Mouse (Mus musculus) ES-E14 (cell line): ENCODE measurements around the gene Mamld1. TPM values are rescaled to one million over a fixed set of nuclear protein-coding genes. Genes with fewer than 3 reads are reported as not detected.

Experiments
- DNase-seq: peaks from one replicate; pipeline ENCODE4 v3.0.0-alpha.2; 2013; ENCODE audit warnings: low read depth, low spot score
- H3K27ac ChIP-seq: 2 replicates; pipeline ENCODE4 v1.5.1; 2012; ENCODE audit warnings: low read depth, mild to moderate bottlenecking, low read length, moderate library complexity, mixed read lengths; ENCODE audit not compliant: poor library complexity, insufficient read depth, severe bottlenecking
- H3K36me3 ChIP-seq: 2 replicates; pipeline ENCODE4 v1.6.1; 2012; ENCODE audit warnings: mild to moderate bottlenecking, low read length, moderate library complexity, mixed read lengths; ENCODE audit not compliant: control insufficient read depth, poor library complexity, insufficient read depth, severe bottlenecking
- H3K4me1 ChIP-seq, 2 experiments: fragments of 150-350 bp in 1 of 2; sonication (generic) in 1 of 2; 2 replicates each; pipeline ENCODE4 v1.6.1; 2012; ENCODE audit warnings: low read length in 2 of 2, mild to moderate bottlenecking in 1 of 2, mixed read lengths in 1 of 2; ENCODE audit not compliant: control insufficient read depth in 2 of 2, insufficient read depth in 2 of 2, poor library complexity in 1 of 2
- H3K4me3 ChIP-seq, 2 experiments: fragments of 150-350 bp in 1 of 2; sonication (generic) in 1 of 2; 2 replicates each; pipeline ENCODE4 v1.5.1; 2012; ENCODE audit warnings: low read length in 2 of 2, low read depth in 1 of 2, mild to moderate bottlenecking in 1 of 2, mixed read lengths in 1 of 2; ENCODE audit not compliant: insufficient read depth in 1 of 2, poor library complexity in 1 of 2, severe bottlenecking in 1 of 2
- H3K9ac ChIP-seq: 2 replicates; pipeline ENCODE4 v1.6.1; 2012; ENCODE audit warnings: low read depth, mild to moderate bottlenecking, low read length, mixed read lengths; ENCODE audit not compliant: poor library complexity, insufficient read depth, severe bottlenecking
- H3K9me3 ChIP-seq: fragments of 150-350 bp; sonication (generic); 2 replicates; pipeline ENCODE4 v1.6.1; 2012; ENCODE audit warnings: low read depth, mild to moderate bottlenecking, low read length; ENCODE audit not compliant: control insufficient read depth, insufficient read depth
- CHD2 ChIP-seq: IDR thresholded peaks from 2 replicates; pipeline ENCODE4 v1.6.1; 2014; ENCODE audit warnings: mild to moderate bottlenecking, low read depth, low read length, inconsistent platforms
- HCFC1 ChIP-seq: IDR thresholded peaks from 2 replicates; pipeline ENCODE4 v1.6.1; 2012; ENCODE audit warnings: low read length, inconsistent platforms, borderline replicate concordance; ENCODE audit not compliant: insufficient read depth
- MAFK ChIP-seq: IDR thresholded peaks from 2 replicates; pipeline ENCODE4 v1.6.1; 2014; ENCODE audit warnings: mild to moderate bottlenecking, low read depth, low read length, inconsistent platforms; ENCODE audit not compliant: insufficient read depth
- ZC3H11A ChIP-seq: IDR thresholded peaks from 2 replicates; pipeline ENCODE4 v1.6.1; 2012; ENCODE audit warnings: low read depth, mild to moderate bottlenecking, inconsistent platforms, low read length, borderline replicate concordance
- ZNF384 ChIP-seq: IDR thresholded peaks from 2 replicates; pipeline ENCODE4 v1.6.1; 2012; ENCODE audit warnings: low read depth, low read length, inconsistent platforms
- in situ Hi-C, 2 experiments: fragments of 600-800 bp; cut with MboI; formaldehyde crosslinking; loops; one replicate each; pipeline ENCODE4 v1.15.1; 2025; ENCODE audit warnings: low sequenced_read_pairs in 2 of 2, inconsistent platforms in 1 of 2; ENCODE audit not compliant: unreplicated experiment in 2 of 2
- total RNA-seq: library from RNA; depleted of rRNA; stranded (reverse); fragments of 300-350 nt; gene quantifications from 2 replicates; pipeline ENCODE4 v1.2.3, GENCODE M21; 2012

The Mamld1 gene
- total RNA-seq, 1 experiment: 0.13 TPM

DNA sequence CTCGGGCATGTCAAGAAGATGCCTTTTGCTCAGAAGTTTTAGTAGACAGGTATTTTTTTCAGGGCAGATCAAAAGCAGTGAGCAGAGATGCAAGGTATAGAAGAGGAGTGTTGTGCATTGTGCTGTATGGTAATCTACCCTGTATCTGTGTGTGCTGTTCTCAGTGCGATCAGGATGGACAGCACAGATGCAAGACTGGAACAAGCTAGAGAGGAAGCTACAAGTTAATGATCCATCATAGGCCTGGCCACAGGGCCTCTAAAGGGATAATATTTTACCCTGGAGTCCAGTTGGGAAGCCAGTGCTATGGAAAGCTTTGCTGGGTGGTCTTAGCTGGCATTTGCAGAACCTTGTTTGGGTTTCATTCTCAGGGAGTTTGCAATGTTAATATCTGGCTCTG is 6.9 kb downstream of the Mamld1 start:
- no peak for DNase-seq
- H3K4me1 ChIP-seq: no peaks in the 10 kb centered on the region
- TF ChIP-seq ZNF384: no peak
- no peak overlapping the region for H3K27ac ChIP-seq
- in situ Hi-C loops: no loop called here
- H3K9ac ChIP-seq: no peak overlapping the region
- no peaks in the 10 kb centered on the region for H3K36me3 ChIP-seq
- H3K4me3 ChIP-seq: no peak overlapping the region
- no peaks in the 10 kb centered on the region for H3K9me3 ChIP-seq

DNA sequence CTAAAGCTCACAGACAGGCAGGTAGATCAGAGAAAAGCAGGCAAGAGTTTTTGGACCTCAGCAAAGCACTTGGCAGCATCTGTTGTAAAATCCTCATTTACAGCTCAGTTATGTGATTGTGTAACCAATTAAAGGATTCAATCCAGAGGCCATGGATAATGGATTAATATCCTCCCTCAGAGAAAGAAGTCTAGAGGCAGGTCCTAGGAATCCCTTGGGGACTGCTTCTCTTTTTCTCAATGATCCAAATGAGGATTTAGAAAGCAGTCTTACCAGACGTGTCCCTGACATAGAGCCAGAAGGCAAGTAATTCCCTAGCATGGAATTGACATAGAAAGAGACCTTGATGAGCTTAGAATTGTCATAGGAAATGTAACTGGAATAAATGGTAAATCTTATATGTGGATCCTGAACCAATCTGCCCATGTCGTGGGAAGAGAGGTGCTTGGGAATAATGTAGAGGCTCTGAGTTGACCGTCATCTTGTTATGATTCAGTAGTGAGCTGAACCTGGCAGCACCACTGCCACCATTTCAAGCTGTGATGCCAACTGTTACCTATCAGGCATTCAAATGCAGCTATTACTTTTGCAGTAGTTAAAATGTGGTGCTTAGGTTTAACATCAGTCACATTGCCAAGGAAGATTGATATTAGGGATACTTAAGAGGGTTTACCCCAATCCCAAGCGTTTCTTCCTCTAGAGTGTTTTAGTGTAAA is 35.2 kb downstream of the Mamld1 start:
- H3K36me3 ChIP-seq: no peaks in the 10 kb centered on the region
- H3K4me1 ChIP-seq: no peaks in the 10 kb centered on the region
- no peak for DNase-seq
- no peak overlapping the region for H3K4me3 ChIP-seq
- H3K9ac ChIP-seq: no peak overlapping the region
- TF ChIP-seq MAFK (no peak), ZC3H11A (no peak), CHD2 (no peak), ZNF384 (no peak), HCFC1 (no peak)
- H3K27ac ChIP-seq: no peak overlapping the region
- no peaks in the 10 kb centered on the region for H3K9me3 ChIP-seq
- in situ Hi-C loops: no loop called here

DNA sequence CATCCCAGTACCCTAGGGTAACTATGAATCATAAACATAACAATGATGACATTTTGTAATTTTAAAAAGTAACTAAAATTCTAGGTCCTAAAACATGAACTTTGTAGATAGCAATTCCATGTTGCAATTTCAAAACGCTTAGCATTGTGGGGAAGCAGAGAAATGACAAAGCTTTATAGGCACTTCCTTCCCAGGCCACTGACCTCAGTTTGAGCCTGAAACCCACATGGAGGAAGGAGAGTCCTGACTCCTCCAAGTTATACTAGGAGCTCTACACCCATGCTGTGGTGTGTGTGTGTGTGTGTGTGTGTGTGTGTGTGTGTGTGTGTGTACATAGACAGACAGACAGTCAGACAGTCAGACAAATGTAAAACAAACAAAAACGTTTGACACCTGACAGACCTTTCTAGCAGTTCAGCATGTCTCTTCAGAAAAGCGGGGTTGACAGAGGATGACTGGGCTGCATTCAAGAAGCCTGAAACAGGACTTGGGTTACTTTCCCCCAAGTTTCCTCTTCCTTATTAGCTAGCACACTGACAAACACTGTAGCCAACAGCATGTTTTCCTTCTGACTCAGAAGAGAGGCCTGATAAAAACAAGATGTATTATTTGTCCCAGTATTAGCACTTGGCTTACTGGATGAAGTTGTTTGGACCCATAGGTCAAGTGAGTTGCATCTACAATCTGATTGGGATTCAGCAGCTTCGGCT is 37.5 kb downstream of the Mamld1 start:
- no peak for DNase-seq

DNA sequence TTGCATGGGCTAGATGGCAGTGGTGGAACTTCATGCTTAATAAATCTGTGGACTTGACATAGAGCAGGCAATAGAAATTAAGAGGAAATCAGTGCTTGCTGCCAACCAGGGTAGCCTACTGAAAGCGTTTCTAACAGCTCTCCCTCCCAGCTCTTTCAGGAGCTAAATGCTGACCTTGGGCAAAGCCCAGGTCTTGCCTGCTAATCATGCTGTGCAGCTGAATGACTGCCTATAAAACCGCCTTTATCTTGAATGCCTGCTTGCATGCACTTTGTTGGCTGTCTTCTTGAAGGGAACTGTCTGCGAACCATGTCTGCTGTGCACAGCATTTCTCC is 38.0 kb downstream of the Mamld1 start:
- DNase-seq: no peak
- no peaks in the 10 kb centered on the region for H3K9me3 ChIP-seq
- H3K4me3 ChIP-seq: no peak overlapping the region
- no peak overlapping the region for H3K9ac ChIP-seq
- no peaks in the 10 kb centered on the region for H3K36me3 ChIP-seq
- no peak overlapping the region for H3K27ac ChIP-seq
- TF ChIP-seq ZC3H11A (no peak), CHD2 (no peak), HCFC1 (no peak), MAFK (no peak), ZNF384 (no peak)
- in situ Hi-C loops: no loop called here
- no peaks in the 10 kb centered on the region for H3K4me1 ChIP-seq

More for the DNA sequence above, 37.5 kb downstream of the Mamld1 start:
- H3K4me1 ChIP-seq: no peaks in the 10 kb centered on the region
- no peak overlapping the region for H3K27ac ChIP-seq
- no peaks in the 10 kb centered on the region for H3K36me3 ChIP-seq
- TF ChIP-seq ZNF384 (no peak), HCFC1 (no peak), MAFK (no peak), CHD2 (no peak), ZC3H11A (no peak)
- H3K9ac ChIP-seq: no peak overlapping the region
- no peak overlapping the region for H3K4me3 ChIP-seq
- in situ Hi-C loops: no loop called here
- no peaks in the 10 kb centered on the region for H3K9me3 ChIP-seq

DNA sequence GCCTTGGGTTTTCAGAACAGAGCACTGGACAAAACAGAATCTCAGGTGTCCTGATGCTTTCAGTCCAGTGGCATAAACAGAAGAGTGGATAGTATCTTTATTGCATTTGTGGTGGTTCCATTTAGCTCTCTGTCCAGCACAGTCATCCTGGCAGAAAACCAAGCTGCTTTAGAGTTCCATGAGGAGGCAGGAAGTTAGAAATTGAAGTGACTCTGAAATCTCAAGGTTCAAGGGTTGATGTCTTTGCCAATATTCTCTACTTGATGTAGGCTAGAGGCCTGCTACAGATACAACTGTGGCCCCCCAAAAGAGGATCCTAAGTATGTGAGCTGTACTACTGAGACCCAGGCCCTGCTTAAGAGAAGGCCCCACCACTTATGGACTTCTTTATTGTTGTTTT is 55.8 kb downstream of the Mamld1 start:
- H3K9ac ChIP-seq: no peak overlapping the region
- no peak for TF ChIP-seq CHD2
- no peak for TF ChIP-seq HCFC1
- no peak for TF ChIP-seq MAFK
- TF ChIP-seq ZC3H11A: no peak
- no peak for TF ChIP-seq ZNF384
- H3K4me1 ChIP-seq: no peaks in the 10 kb centered on the region
- in situ Hi-C loops: no loop called here
- H3K9me3 ChIP-seq: no peaks in the 10 kb centered on the region
- DNase-seq: no peak
- H3K4me3 ChIP-seq: no peak overlapping the region
- no peak overlapping the region for H3K27ac ChIP-seq
- H3K36me3 ChIP-seq: no peaks in the 10 kb centered on the region
